Mouse (Mus musculus) hindbrain, postnatal 0 days (tissue): ENCODE measurements around the gene Mrps24. TPM values are rescaled to one million over a fixed set of nuclear protein-coding genes. Genes with fewer than 3 reads are reported as not detected.

ENCODE experiments used
- ATAC-seq: fragments of 200-750 bp; cut with Nextera tagmentation; 2 replicates; pipeline ENCODE4 v1.8.0; 2017; ENCODE audit warnings: mild to moderate bottlenecking, moderate TSS enrichment, moderate library complexity
- DNase-seq: peaks from one replicate; pipeline ENCODE4 v3.0.0-alpha.2; 2015; ENCODE audit warnings: low spot score
- H3K27ac ChIP-seq: fragments of 300-500 bp; sonication (generic); 2 replicates; pipeline ENCODE4 v1.5.1; 2014; ENCODE audit warnings: mild to moderate bottlenecking
- H3K27me3 ChIP-seq: fragments of 300-500 bp; sonication (generic); 2 replicates; pipeline ENCODE4 v1.6.1; 2014; ENCODE audit warnings: low read length, mixed read lengths; ENCODE audit not compliant: insufficient read depth
- H3K36me3 ChIP-seq: fragments of 300-500 bp; sonication (generic); 2 replicates; pipeline ENCODE4 v1.6.1; 2014; ENCODE audit warnings: low read length, mixed read lengths; ENCODE audit not compliant: insufficient read depth
- H3K4me1 ChIP-seq: fragments of 300-500 bp; sonication (generic); 2 replicates; pipeline ENCODE4 v1.6.1; 2014; ENCODE audit warnings: antibody characterized with exemption, low read length, mixed read lengths; ENCODE audit not compliant: insufficient read depth
- H3K4me2 ChIP-seq: fragments of 300-500 bp; sonication (generic); 2 replicates; pipeline ENCODE4 v1.6.1; 2014; ENCODE audit warnings: low read depth, mild to moderate bottlenecking, low read length, moderate library complexity, mixed read lengths
- H3K4me3 ChIP-seq: fragments of 300-500 bp; sonication (generic); 2 replicates; pipeline ENCODE4 v1.5.1; 2014; ENCODE audit warnings: low read length
- H3K9ac ChIP-seq: fragments of 300-500 bp; sonication (generic); replicated peaks from 2 replicates; pipeline ENCODE4 v1.6.1; 2014; ENCODE audit warnings: mild to moderate bottlenecking, low read length, moderate library complexity, mixed read lengths
- H3K9me3 ChIP-seq: fragments of 300-500 bp; sonication (generic); 2 replicates; pipeline ENCODE4 v1.6.1; 2016; ENCODE audit warnings: low read length, mixed read lengths
- CTCF ChIP-seq: IDR thresholded peaks from 2 replicates; pipeline ENCODE4 v1.5.1; 2016; ENCODE audit warnings: antibody characterized with exemption, control low read depth, low read depth
- WGBS: fragments of 180-500 bp; shearing (Covaris S2); extraction: QIAGEN DNeasy Blood & Tissue Kit; methylation state at CpG from one replicate; pipeline ENCODE4 v1.1.7; 2014; 5-methylcytosine and 5-hydroxymethylcytosine counted together
- polyA plus RNA-seq: library from polyadenylated mRNA; unstranded; fragments of >200 nt; fragmentation: Nextera tagmentation; extraction: Ambion mirVana; gene quantifications from 2 replicates; pipeline ENCODE4 v1.2.1, GENCODE M21; 2015
- total RNA-seq: library from RNA; depleted of rRNA; stranded (reverse); fragments of >200 nt; gene quantifications from 2 replicates; pipeline ENCODE4 v1.2.3, GENCODE M21; 2014; rRNA removed

The Mrps24 gene
- total RNA-seq (53.9 and 56.4 TPM in 2 replicates), polyA plus RNA-seq (230 and 234 TPM in 2 replicates)

DNA sequence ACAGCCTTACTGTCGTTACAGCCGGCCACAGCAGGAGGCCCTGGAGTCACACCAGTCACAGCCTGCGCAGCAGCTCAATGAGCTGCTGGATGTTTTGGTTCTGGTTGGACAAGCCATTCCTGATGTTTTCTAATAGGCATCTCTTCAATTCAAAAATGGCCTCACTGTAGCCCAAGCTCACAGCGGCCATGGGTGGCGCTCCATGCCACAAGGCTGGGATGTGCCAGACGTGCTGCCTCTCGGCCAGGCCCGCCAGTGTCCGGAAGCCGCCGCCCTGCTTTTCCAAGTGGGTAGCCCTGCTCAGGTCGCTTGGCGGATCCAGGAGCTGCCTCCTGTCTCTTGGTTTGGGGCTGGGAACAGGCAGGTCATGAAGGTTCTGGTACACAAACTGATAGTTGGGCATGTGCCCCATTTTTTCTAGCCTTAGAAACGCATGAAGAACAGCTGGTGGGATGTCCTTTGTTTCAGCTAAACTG, at the start of gene Mrps24:
TSS of gene Mrps24 (minus strand) at position 51 of the 476 bp plus-strand sequence.
- H3K27me3 ChIP-seq = no peaks in the 10 kb centered on the region
- DNase-seq (no peak), ATAC-seq (no peak; the same call in 1 of the 2 replicates)
- H3K9me3 ChIP-seq = no peaks in the 10 kb centered on the region
- peaks cover 42% of the 10 kb centered on the region for H3K36me3 ChIP-seq
- no peaks in the 10 kb centered on the region for H3K4me1 ChIP-seq
- H3K4me3 ChIP-seq = no peak within 1 kb of the TSS
- no peak within 1 kb of the TSS for H3K4me2 ChIP-seq
- no peak within 1 kb of the TSS for H3K27ac ChIP-seq
- TF ChIP-seq CTCF = no peak
- 84% methylated on average over 14 of the region's 14 CpGs for WGBS
- H3K9ac ChIP-seq = no peak within 1 kb of the TSS

DNA sequence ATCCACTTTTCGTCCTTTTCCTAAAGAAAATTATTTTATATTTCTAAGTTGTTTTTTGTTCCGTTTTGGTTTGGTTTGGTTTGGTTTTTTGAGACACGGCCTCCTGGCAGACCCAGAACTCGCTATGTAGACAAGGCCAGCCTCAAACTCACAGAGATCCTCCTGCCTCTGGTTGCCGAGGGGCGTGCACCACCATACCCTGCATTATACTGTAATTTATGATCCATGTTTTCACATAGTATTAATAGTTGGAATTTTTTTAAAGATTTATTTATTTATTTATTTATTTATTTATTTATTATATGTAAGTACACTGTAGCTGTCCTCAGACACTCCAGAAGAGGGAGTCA, 47.1 kb upstream of the Mrps24 start:
- Histone ChIP-seq H3K4me1 (no peaks in the 10 kb centered on the region; the same call in 1 of the 2 replicates), H3K27me3 (no peaks in the 10 kb centered on the region), H3K36me3 (no peaks in the 10 kb centered on the region), H3K27ac (peak overlapping the region; percentile 93; the same call in 1 of the 2 replicates), H3K4me2 (peak overlapping the region; percentile 73), H3K4me3 (peak overlapping the region; percentile 52), H3K9me3 (no peaks in the 10 kb centered on the region), H3K9ac (peak overlapping the region; percentile 65)
- DNase-seq = no peak
- 13% methylated on average over 6 of the region's 6 CpGs for WGBS
- ATAC-seq = peak; percentile 33; the same call in 1 of the 2 replicates
- no peak for TF ChIP-seq CTCF

DNA sequence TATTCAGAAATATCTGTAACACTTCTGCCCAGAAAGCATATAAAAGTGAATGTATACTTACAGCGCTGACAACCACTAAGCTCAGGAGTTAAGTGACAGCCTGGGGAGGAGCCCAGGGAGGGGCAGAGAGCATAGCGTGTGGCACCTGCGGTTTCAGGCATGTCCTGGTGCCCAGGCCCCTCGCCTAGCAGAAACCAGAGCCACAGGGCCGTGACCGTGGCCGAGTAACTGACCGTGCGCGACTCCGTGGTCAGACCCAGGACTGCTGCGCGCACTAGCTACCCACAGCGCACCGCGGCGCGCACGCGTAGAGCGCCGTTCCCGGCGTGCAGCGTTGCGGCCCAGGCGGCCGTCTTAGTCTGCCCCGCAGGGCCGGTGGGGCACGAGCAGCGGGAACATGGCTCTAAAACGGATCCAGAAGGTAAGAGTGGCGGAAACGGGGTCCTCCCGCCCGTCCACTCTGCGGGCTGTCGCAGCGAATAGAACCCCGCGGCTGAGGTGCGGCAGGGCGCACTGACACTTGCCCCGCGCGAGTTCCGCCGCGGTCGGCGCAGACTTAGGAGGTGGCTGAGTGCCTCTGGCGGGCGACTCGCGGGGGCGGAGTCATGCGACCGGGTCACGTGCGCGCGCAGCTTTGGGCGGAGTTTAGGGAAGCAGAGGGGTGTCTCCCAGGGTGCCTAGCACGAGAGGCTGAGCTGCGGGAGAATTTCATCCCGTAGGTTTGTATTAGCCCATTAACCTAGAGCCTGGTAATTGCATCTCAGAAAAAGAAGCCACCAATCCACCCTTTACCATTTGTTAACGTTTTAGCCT, 46.5 kb upstream of the Mrps24 start, which contains the start of gene Urgcp:
TSS of gene Urgcp (minus strand) at position 557 of the 813 bp plus-strand sequence.
- WGBS = under 1% methylated on average over 67 of the region's 68 CpGs
- no peaks in the 10 kb centered on the region for H3K9me3 ChIP-seq
- ATAC-seq = peak; percentile 98
- peak within 1 kb of the TSS; percentile 65 for H3K9ac ChIP-seq
- peak within 1 kb of the TSS; percentile 73 for H3K4me2 ChIP-seq
- peak within 1 kb of the TSS; percentile 93 for H3K27ac ChIP-seq
- H3K36me3 ChIP-seq = no peaks in the 10 kb centered on the region
- DNase-seq = peak; percentile 96
- peak; percentile 14 for TF ChIP-seq CTCF
- no peaks in the 10 kb centered on the region; the same call in 1 of the 2 replicates for H3K4me1 ChIP-seq
- no peaks in the 10 kb centered on the region for H3K27me3 ChIP-seq
- H3K4me3 ChIP-seq = peak within 1 kb of the TSS; percentile 52

DNA sequence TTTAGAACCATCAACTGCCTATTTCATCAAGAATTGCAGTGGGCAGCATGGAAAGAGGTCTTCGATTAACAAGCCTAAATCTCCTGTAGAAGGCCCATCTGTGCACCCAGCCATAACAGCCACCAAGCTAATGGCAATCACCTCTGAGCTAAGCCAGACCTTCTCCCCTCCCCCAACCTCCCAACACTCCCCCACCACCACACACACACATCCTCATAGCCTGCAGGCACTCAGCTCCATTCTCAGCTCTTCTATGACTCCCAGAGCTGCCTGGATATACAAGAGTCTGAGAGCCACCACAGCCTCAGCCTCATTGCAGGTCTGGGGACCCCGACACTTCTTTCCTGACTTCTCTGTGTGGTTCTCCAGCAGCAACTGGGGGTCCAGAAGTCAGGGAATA, 38.3 kb upstream of the Mrps24 start:
- H3K4me1 ChIP-seq = no peaks in the 10 kb centered on the region
- TF ChIP-seq CTCF = no peak

GRCm38 (mm10) chr11:5744951-5745350, 29.5 kb upstream of the Mrps24 start:
- no peak for DNase-seq
- WGBS = 72% methylated on average over 2 of the region's 2 CpGs
- no peak for ATAC-seq
- Histone ChIP-seq H3K9me3 (no peaks in the 10 kb centered on the region), H3K4me1 (0 out of 2 replicates have a peak, but pooled peaks cover 3% of the 10 kb centered on the region), H3K4me3 (no peak overlapping the region), H3K4me2 (no peak overlapping the region), H3K36me3 (no peaks in the 10 kb centered on the region), H3K27ac (no peak overlapping the region), H3K27me3 (no peaks in the 10 kb centered on the region), H3K9ac (no peak overlapping the region)
- TF ChIP-seq CTCF = no peak

More for the DNA sequence above, 38.3 kb upstream of the Mrps24 start:
- Histone ChIP-seq H3K4me2 (no peak overlapping the region), H3K36me3 (no peaks in the 10 kb centered on the region), H3K4me3 (no peak overlapping the region), H3K9ac (no peak overlapping the region), H3K9me3 (no peaks in the 10 kb centered on the region), H3K27me3 (no peaks in the 10 kb centered on the region), H3K27ac (no peak overlapping the region)
- 95% methylated on average over 2 of the region's 2 CpGs for WGBS
- no peak for ATAC-seq
- DNase-seq = no peak

- Histone ChIP-seq H3K27me3 (no peaks in the 10 kb centered on the region), H3K4me1 (0 out of 2 replicates have a peak, but pooled peaks cover 7% of the 10 kb centered on the region), H3K4me3 (no peak overlapping the region), H3K9me3 (no peaks in the 10 kb centered on the region), H3K27ac (no peak overlapping the region), H3K4me2 (no peak overlapping the region), H3K9ac (no peak overlapping the region), H3K36me3 (no peaks in the 10 kb centered on the region)
- no peak for DNase-seq
- TF ChIP-seq CTCF = peak; percentile 36
- no peak for ATAC-seq
- 79% methylated on average over 7 of the region's 7 CpGs for WGBS
Observed at GRCm38 (mm10) chr11:5742106-5742505, 26.6 kb upstream of the Mrps24 start.
